Mouse (Mus musculus): Measurements from ENCODE around the gene Jag2.

DNA sequence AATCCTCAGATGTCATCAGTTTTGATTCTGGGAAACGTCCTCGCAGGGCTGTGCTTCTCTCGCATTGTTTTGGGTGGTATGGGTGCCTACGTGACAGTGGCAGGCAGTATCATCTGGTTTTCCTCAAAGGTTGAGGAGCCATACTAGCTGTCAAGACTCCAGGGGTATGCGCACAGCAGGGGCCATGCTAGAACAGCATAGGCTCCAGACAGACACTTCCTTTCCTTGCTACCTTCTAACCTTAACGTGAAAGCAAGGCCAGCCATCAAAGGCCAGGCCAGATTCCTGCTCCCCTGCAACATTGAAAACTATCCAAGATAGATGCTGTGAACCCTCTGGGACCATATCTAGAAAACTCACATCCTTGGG lies 21.2 kb upstream of the Jag2 start:
- TF ChIP-seq EP300 (IDR thresholded peaks at IDR 0.05; ENCODE audit: low read depth) (no peak), CTCF (IDR thresholded peaks at IDR 0.05; ENCODE audit: low read depth) (no peak)
